9 mouse cellular contexts compared by ENCODE assay signal in the genomic region with DNA sequence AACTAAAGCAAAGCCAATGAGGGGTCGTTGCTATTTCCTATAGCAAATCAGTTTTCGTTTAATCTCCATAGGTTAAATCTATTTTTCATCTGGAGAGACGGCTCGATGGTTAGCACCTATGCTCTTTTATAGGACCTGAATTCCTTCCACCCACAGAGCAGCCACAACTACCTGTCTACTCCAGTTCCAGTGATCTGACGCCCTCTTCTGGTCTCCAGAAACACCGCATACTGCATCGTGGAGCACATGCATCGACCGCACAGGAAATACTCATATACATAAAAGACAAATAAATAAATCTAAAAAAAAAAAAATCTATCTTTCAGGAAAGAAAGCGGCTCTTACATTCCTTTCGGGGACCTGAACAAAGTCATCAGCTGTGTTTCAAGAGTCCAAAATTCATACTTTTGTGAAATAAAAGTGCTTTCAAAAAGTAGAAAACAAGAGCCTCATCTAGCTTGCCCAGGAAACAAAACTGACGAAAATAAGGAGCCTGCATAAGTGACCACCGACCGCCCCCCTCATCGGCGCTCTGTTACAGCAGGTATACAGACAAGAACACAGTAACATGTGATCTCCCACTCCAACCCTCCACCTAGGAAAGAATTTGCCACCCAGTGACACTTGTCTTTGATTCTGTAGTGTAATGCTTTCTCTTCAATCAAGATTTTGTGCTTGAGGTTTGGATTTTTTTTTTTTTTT. TPM values are rescaled to one million over a fixed set of nuclear protein-coding genes. Genes with fewer than 3 reads are reported as not detected.
A peak's percentile ranks its signal among the peaks of the same experiment; 100 is the strongest.
DNase-seq lines count a peak whose midpoint lies in the region; ATAC-seq and TF ChIP-seq lines count a peak whose summit lies in the region.
"Had no signal": no experiment of that assay in that cellular context is flagged by ENCODE, and none has a peak within 500 bp of the region (broad histone marks: within the 10 kb centered on the region; RNA-seq: fewer than 3 reads in every experiment).

No protein-coding gene starts in this region.

- peaks cover 4% of the 10 kb centered on the region; the same call in 1 of the 2 replicates for H3K36me3 ChIP-seq in ES-E14 (ENCODE audit: control insufficient read depth, insufficient read depth, low read length, poor library complexity, severe bottlenecking)
- peaks cover 15% of the 10 kb centered on the region for H3K36me3 ChIP-seq in heart, embryonic 13.5 days
- H3K36me3 ChIP-seq in kidney, postnatal 0 days (ENCODE audit: insufficient read depth, low read length): no peaks in the 10 kb centered on the region

- TF ChIP-seq CTCF in kidney, postnatal 0 days (IDR thresholded peaks at IDR 0.05; ENCODE audit: low read depth): peak; percentile 72

- H3K4me1 ChIP-seq in ES-E14 (ENCODE audit: control insufficient read depth in 2 of 2, insufficient read depth in 2 of 2, low read length in 2 of 2, poor library complexity in 1 of 2): peaks cover 6 to 21% of the 10 kb centered on the region in 2 experiments; a peak in 3 of 4 replicates
- peaks cover 53% of the 10 kb centered on the region for H3K4me1 ChIP-seq in heart, embryonic 13.5 days
- H3K4me1 ChIP-seq in kidney, postnatal 0 days (replicated peaks; ENCODE audit: insufficient read depth, low read length): peaks cover 23% of the 10 kb centered on the region; the same call in 1 of the 2 replicates

- peaks cover 5% of the 10 kb centered on the region for H3K27me3 ChIP-seq in heart, embryonic 13.5 days (replicated peaks)
- H3K27me3 ChIP-seq in kidney, postnatal 0 days (ENCODE audit: insufficient read depth, low read length): no peaks in the 10 kb centered on the region

- no peaks in the 10 kb centered on the region for H3K9me3 ChIP-seq in ES-E14 (ENCODE audit: control insufficient read depth, insufficient read depth, low read depth, low read length)
- no peaks in the 10 kb centered on the region for H3K9me3 ChIP-seq in heart, embryonic 13.5 days
- no peaks in the 10 kb centered on the region for H3K9me3 ChIP-seq in kidney, postnatal 0 days (replicated peaks; ENCODE audit: low read length)

- WGBS in heart, embryonic 13.5 days: 33% methylated on average over 16 of the region's 16 CpGs
- 37% methylated on average over 16 of the region's 16 CpGs for WGBS in kidney, postnatal 0 days

- in situ Hi-C loops in ES-E14 (cut with MboI; ENCODE audit: low sequenced_read_pairs in 2 of 2, unreplicated experiment in 2 of 2): no loop called here

- H3K4me3 ChIP-seq in ES-E14 (ENCODE audit: insufficient read depth in 1 of 2, low read depth in 1 of 2, low read length in 2 of 2, poor library complexity in 1 of 2, severe bottlenecking in 1 of 2): peak overlapping the region; percentile 87 to 93; a peak in 3 of 4 replicates
- H3K4me3 ChIP-seq in heart, embryonic 13.5 days: peak overlapping the region; percentile 81
- peak overlapping the region; percentile 90 for H3K4me3 ChIP-seq in kidney, postnatal 0 days (replicated peaks; ENCODE audit: low read depth, low read length)

- H3K9ac ChIP-seq in ES-E14 (ENCODE audit: insufficient read depth, low read depth, low read length, poor library complexity, severe bottlenecking): peak overlapping the region; percentile 75; the same call in 1 of the 2 replicates
- H3K9ac ChIP-seq in heart, embryonic 13.5 days: peak overlapping the region; percentile 85
- H3K9ac ChIP-seq in kidney, postnatal 0 days (ENCODE audit: low read depth, low read length): peak overlapping the region; percentile 73; the same call in 1 of the 2 replicates

- H3K27ac ChIP-seq in ES-E14 (ENCODE audit: insufficient read depth, low read depth, low read length, poor library complexity, severe bottlenecking): no peak overlapping the region
- peak overlapping the region; percentile 92 for H3K27ac ChIP-seq in heart, embryonic 13.5 days (replicated peaks)
- H3K27ac ChIP-seq in kidney, postnatal 0 days: peak overlapping the region; percentile 94; the same call in 1 of the 2 replicates

- H3K4me2 ChIP-seq in heart, embryonic 13.5 days: peak overlapping the region; percentile 78
- peak overlapping the region; percentile 87 for H3K4me2 ChIP-seq in kidney, postnatal 0 days (ENCODE audit: low read length)

- peak; percentile 54 to 65 for DNase-seq in B cell, adult 2 months
- no peak for DNase-seq in ES-E14 (ENCODE audit: low read depth, low spot score)
- peak; percentile 72 to 77 for DNase-seq in cerebellum, postnatal 14 days
- peak; percentile 65 for DNase-seq in kidney, postnatal 0 days (ENCODE audit: low spot score)
- DNase-seq in lung, adult 18-20 months: peak; percentile 57 to 71
- DNase-seq in retina, embryonic 14.5 days (ENCODE audit: low spot score): peak; percentile 62
- DNase-seq in urinary bladder, adult 18-20 months (ENCODE audit: low spot score in 2 of 2): no peak

- ATAC-seq in heart, embryonic 13.5 days (ENCODE audit: extremely low read depth, insufficient number of reproducible peaks, low FRiP score, low TSS enrichment): no peak
- no peak for ATAC-seq in kidney, postnatal 0 days (replicated peaks; ENCODE audit: low FRiP score, low read depth)

TF ChIP-seq in ES-E14, 5 proteins besides CTCF, POLR2A, EP300 and RAD21:
- TF ChIP-seq HCFC1 (IDR thresholded peaks at IDR 0.05; ENCODE audit: borderline replicate concordance, insufficient read depth, low read length): no peak
- TF ChIP-seq ZC3H11A (IDR thresholded peaks at IDR 0.05; ENCODE audit: borderline replicate concordance, low read depth, low read length): peak; percentile 29; the same call in 1 of the 2 replicates
- TF ChIP-seq CHD2 (IDR thresholded peaks at IDR 0.05; ENCODE audit: low read depth, low read length): no peak
- no peak for TF ChIP-seq MAFK (IDR thresholded peaks at IDR 0.05; ENCODE audit: insufficient read depth, low read depth, low read length)
- no peak for TF ChIP-seq ZNF384 (IDR thresholded peaks at IDR 0.05; ENCODE audit: low read depth, low read length)

RNA-seq across cellular contexts. Expression of gene Tbcc, which starts 1.8 kb away (rescaled TPM):
- total RNA-seq in ES-E14 (2012; rRNA removed): 20.5 and 30.0 TPM in 2 replicates
- polyA plus RNA-seq in heart, embryonic 13.5 days (2015; fragmentation: Nextera tagmentation; extraction: Ambion mirVana): 39.3 and 39.8 TPM in 2 replicates
- 58.2 and 71.4 TPM in 2 replicates for polyA plus RNA-seq in kidney, postnatal 0 days (2015; fragmentation: Nextera tagmentation; extraction: Ambion mirVana)

RNA-seq across cellular contexts. Expression of gene Prph2, which starts 21.6 kb away (rescaled TPM):
- 0.18 and 0.48 TPM in 2 replicates for total RNA-seq in ES-E14 (2012; rRNA removed)
- not detected in 2 replicates for polyA plus RNA-seq in heart, embryonic 13.5 days (2015; fragmentation: Nextera tagmentation; extraction: Ambion mirVana)
- polyA plus RNA-seq in kidney, postnatal 0 days (2015; fragmentation: Nextera tagmentation; extraction: Ambion mirVana): 0.11 and 0.16 TPM in 2 replicates
- total RNA-seq: layer of hippocampus, adult 8-10 months had no signal

RNA-seq across cellular contexts. Expression of gene Bicral, which starts 30.4 kb away (rescaled TPM):
- total RNA-seq in ES-E14 (2012; rRNA removed): 20.2 and 27.1 TPM in 2 replicates
- 3.0 and 3.4 TPM in 2 replicates for polyA plus RNA-seq in heart, embryonic 13.5 days (2015; fragmentation: Nextera tagmentation; extraction: Ambion mirVana)
- polyA plus RNA-seq in kidney, postnatal 0 days (2015; fragmentation: Nextera tagmentation; extraction: Ambion mirVana): 2.9 and 4.1 TPM in 2 replicates

Comparison
In these comparisons a context has a peak if more than half of its experiments do, and no peak if none do; other contexts are left out.
1. DNase-seq: peak in B cell, adult 2 months (2 of 2), cerebellum, postnatal 14 days (2 of 2), kidney, postnatal 0 days (single experiment), lung, adult 18-20 months (2 of 2) and retina, embryonic 14.5 days (single experiment); none in ES-E14 (single experiment) and urinary bladder, adult 18-20 months (0 of 2).
2. Peak in every context shown above with its lines, with median percentiles within 50 percentile points of each other: H3K4me3 ChIP-seq and H3K9ac ChIP-seq.